20 mouse cellular contexts compared by ENCODE assay signal in the genomic region with DNA sequence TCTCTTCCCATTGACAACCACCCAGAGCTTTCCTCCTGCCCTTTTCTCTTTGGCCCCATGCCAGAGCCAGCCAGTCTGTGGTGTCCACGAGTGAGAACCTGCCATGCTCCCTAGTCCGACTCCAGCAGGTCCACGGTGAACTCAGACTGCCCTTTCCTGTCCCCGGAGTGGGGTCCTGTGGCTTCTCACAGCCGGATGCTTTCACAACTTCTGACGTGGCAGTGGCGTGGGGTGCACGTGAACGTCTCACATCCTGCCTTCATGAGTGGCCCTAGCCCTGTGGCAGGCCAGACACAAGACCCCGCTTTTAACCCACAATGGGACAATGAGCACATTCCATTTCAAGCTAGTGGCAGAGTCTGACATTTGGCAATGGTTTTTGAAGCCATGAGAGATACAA.
DNase-seq lines count a peak whose midpoint lies in the region; ATAC-seq and TF ChIP-seq lines count a peak whose summit lies in the region.
"Had no signal": no experiment of that assay in that cellular context is flagged by ENCODE, and none has a peak within 500 bp of the region (broad histone marks: within the 10 kb centered on the region; RNA-seq: fewer than 3 reads in every experiment).

No protein-coding gene starts in this region.

- intact Hi-C loops in left cerebral cortex, postnatal 4 days (cut with DNase I), result no loop called here
- intact Hi-C loops in left cerebral cortex, postnatal 14 days (cut with DNase I), result no loop called here

- DNase-seq in cerebellum, postnatal 14 days, result peak; percentile 4 to 18
- no peak for DNase-seq in cerebellum, adult 2 months
- peak; percentile 13 for DNase-seq in left cerebral cortex, postnatal 4 days
- DNase-seq in left cerebral cortex, postnatal 14 days (ENCODE audit: low spot score in 2 of 2), result no peak
- DNase-seq: adrenal gland, adult 2 months; adrenal gland, postnatal 14 days; cerebellum, adult 11-12 months; gastrocnemius, postnatal 25 days; heart, adult 2 months had no signal

- TF ChIP-seq POLR2A in cerebellum, adult 2 months (IDR thresholded peaks at IDR 0.05; ENCODE audit: borderline replicate concordance, insufficient read depth, low read length), result no peak

- no peaks in the 10 kb centered on the region for H3K27me3 ChIP-seq in cerebellum, adult 2 months (ENCODE audit: control insufficient read depth, insufficient read depth, low read length)
- H3K27me3 ChIP-seq in midbrain, embryonic 16.5 days (ENCODE audit: control insufficient read depth, insufficient read depth, low read depth, low read length), result no peaks in the 10 kb centered on the region
- H3K27me3 ChIP-seq: embryonic facial prominence, embryonic 12.5 days; embryonic facial prominence, embryonic 15.5 days; forebrain, embryonic 13.5 days; hindbrain, embryonic 12.5 days; hindbrain, embryonic 15.5 days had no signal

- H3K4me2 ChIP-seq in midbrain, embryonic 16.5 days (ENCODE audit: low read length), result no peak overlapping the region
- H3K4me2 ChIP-seq: embryonic facial prominence, embryonic 12.5 days; embryonic facial prominence, embryonic 15.5 days; forebrain, embryonic 13.5 days; hindbrain, embryonic 12.5 days; hindbrain, embryonic 15.5 days had no signal

- TF ChIP-seq CTCF in cerebellum, adult 2 months (IDR thresholded peaks at IDR 0.05; ENCODE audit: borderline replicate concordance, insufficient read depth, low read depth, low read length), result no peak

- no peaks in the 10 kb centered on the region for H3K4me1 ChIP-seq in cerebellum, adult 2 months (ENCODE audit: control insufficient read depth, insufficient read depth, low read length)
- no peaks in the 10 kb centered on the region for H3K4me1 ChIP-seq in midbrain, embryonic 16.5 days (ENCODE audit: control insufficient read depth, insufficient read depth, low read length)
- H3K4me1 ChIP-seq: embryonic facial prominence, embryonic 12.5 days; embryonic facial prominence, embryonic 15.5 days; forebrain, embryonic 13.5 days; heart, embryonic 10.5 days; hindbrain, embryonic 12.5 days; hindbrain, embryonic 15.5 days had no signal

- H3K9me3 ChIP-seq in midbrain, embryonic 16.5 days (replicated peaks; ENCODE audit: control insufficient read depth, low read length, poor library complexity, severe bottlenecking), result no peaks in the 10 kb centered on the region
- H3K9me3 ChIP-seq: embryonic facial prominence, embryonic 12.5 days; embryonic facial prominence, embryonic 15.5 days; forebrain, embryonic 13.5 days; heart, embryonic 10.5 days; hindbrain, embryonic 12.5 days; hindbrain, embryonic 15.5 days had no signal

- 59% methylated on average over 10 of the region's 10 CpGs for WGBS in cerebellum, adult 2 months
- 88% methylated on average over 10 of the region's 10 CpGs for WGBS in midbrain, embryonic 16.5 days

- no peak overlapping the region for H3K27ac ChIP-seq in cerebellum, adult 2 months (ENCODE audit: insufficient read depth, low read length)
- no peak overlapping the region for H3K27ac ChIP-seq in midbrain, embryonic 16.5 days (ENCODE audit: low read length)
- H3K27ac ChIP-seq: embryonic facial prominence, embryonic 12.5 days; embryonic facial prominence, embryonic 15.5 days; forebrain, embryonic 13.5 days; heart, adult 2 months; heart, embryonic 10.5 days; hindbrain, embryonic 12.5 days; hindbrain, embryonic 15.5 days had no signal

- no peaks in the 10 kb centered on the region for H3K36me3 ChIP-seq in midbrain, embryonic 16.5 days (ENCODE audit: control insufficient read depth, insufficient read depth, low read length)
- H3K36me3 ChIP-seq: embryonic facial prominence, embryonic 12.5 days; embryonic facial prominence, embryonic 15.5 days; heart, embryonic 10.5 days; hindbrain, embryonic 12.5 days; hindbrain, embryonic 15.5 days had no signal

- peak; percentile 51; the same call in 1 of the 2 replicates for ATAC-seq in megakaryocyte progenitor cell, adult 5-6 weeks (replicated peaks; ENCODE audit: poor library complexity)
- ATAC-seq in midbrain, embryonic 16.5 days, result no peak
- ATAC-seq: CD4-positive, CD25-positive, alpha-beta regulatory T cell, adult 4 months; forebrain, embryonic 13.5 days; forebrain, embryonic 16.5 days; intestine, postnatal 0 days had no signal

- no peak overlapping the region for H3K4me3 ChIP-seq in cerebellum, adult 2 months (replicated peaks; ENCODE audit: insufficient read depth, low read depth, low read length)
- no peak overlapping the region for H3K4me3 ChIP-seq in midbrain, embryonic 16.5 days (ENCODE audit: low read depth, low read length)
- H3K4me3 ChIP-seq: embryonic facial prominence, embryonic 12.5 days; embryonic facial prominence, embryonic 15.5 days; forebrain, embryonic 13.5 days; heart, adult 2 months; heart, embryonic 10.5 days; hindbrain, embryonic 12.5 days; hindbrain, embryonic 15.5 days had no signal

- no peak overlapping the region for H3K9ac ChIP-seq in midbrain, embryonic 16.5 days (ENCODE audit: low read depth, low read length)
- H3K9ac ChIP-seq: embryonic facial prominence, embryonic 12.5 days; embryonic facial prominence, embryonic 15.5 days; forebrain, embryonic 13.5 days; hindbrain, embryonic 12.5 days; hindbrain, embryonic 15.5 days had no signal

Comparison
In these comparisons a context has a peak if more than half of its experiments do, and no peak if none do; other contexts are left out.
1. DNase-seq: peak in cerebellum, postnatal 14 days (2 of 2) and left cerebral cortex, postnatal 4 days (single experiment); none in cerebellum, adult 2 months (0 of 2) and left cerebral cortex, postnatal 14 days (0 of 2).